Mouse (Mus musculus) neutrophil, adult 5-6 weeks (primary cell): ENCODE measurements around the gene Pdzd8. TPM values are rescaled to one million over a fixed set of nuclear protein-coding genes. Genes with fewer than 3 reads are reported as not detected.

ENCODE experiments used
- ATAC-seq: fragments of 151-379, 151-347 bp; 2 replicates; pipeline ENCODE4 v1.8.0; 2017; ENCODE audit warnings: mild to moderate bottlenecking, moderate TSS enrichment; ENCODE audit not compliant: insufficient number of reproducible peaks, poor library complexity, low FRiP score, severe bottlenecking; ENCODE audit errors: extremely low read depth
- total RNA-seq: library from RNA; stranded (forward); fragments of 200-1000 nt; gene quantifications from 2 replicates; pipeline ENCODE4 v1.2.3, GENCODE M21; 2017

The Pdzd8 gene
- total RNA-seq, 1 experiment from 2014 or later, result 65.5 TPM

GRCm38 (mm10) chr19:59356843-59357595 is 11.4 kb upstream of the Pdzd8 start:
- ATAC-seq, result no peak

- no peak for ATAC-seq
Measured at GRCm38 (mm10) chr19:59356388-59356787, 10.8 kb upstream of the Pdzd8 start.

- no peak for ATAC-seq
Measured at GRCm38 (mm10) chr19:59354906-59355305, 9.3 kb upstream of the Pdzd8 start.

- ATAC-seq, result no peak
Measured at GRCm38 (mm10) chr19:59352760-59353159, 7.2 kb upstream of the Pdzd8 start.

- no peak for ATAC-seq
Measured at GRCm38 (mm10) chr19:59351151-59351889, 5.7 kb upstream of the Pdzd8 start.

GRCm38 (mm10) chr19:59350273-59350903 is 4.8 kb upstream of the Pdzd8 start:
- ATAC-seq, result peak; percentile 72

- ATAC-seq, result no peak
Measured at GRCm38 (mm10) chr19:59349329-59349960, 3.9 kb upstream of the Pdzd8 start.

GRCm38 (mm10) chr19:59346325-59346724 is 745 bp upstream of the Pdzd8 start:
- no peak for ATAC-seq

- ATAC-seq, result peak; percentile 47; the same call in 1 of the 2 replicates
Measured at GRCm38 (mm10) chr19:59345081-59345657, 411 bp downstream of the Pdzd8 start.

- ATAC-seq, result peak; percentile 26; the same call in 1 of the 2 replicates
Measured at GRCm38 (mm10) chr19:59344304-59344711, 1.3 kb downstream of the Pdzd8 start.

- ATAC-seq, result no peak
Measured at GRCm38 (mm10) chr19:59342964-59343363, 2.6 kb downstream of the Pdzd8 start.

GRCm38 (mm10) chr19:59339908-59340307 is 5.7 kb downstream of the Pdzd8 start:
- ATAC-seq, result no peak

GRCm38 (mm10) chr19:59337872-59338681 is 7.5 kb downstream of the Pdzd8 start:
- no peak for ATAC-seq

- no peak for ATAC-seq
Measured at GRCm38 (mm10) chr19:59336655-59337054, 8.9 kb downstream of the Pdzd8 start.

- no peak for ATAC-seq
Measured at GRCm38 (mm10) chr19:59330816-59331225, 14.8 kb downstream of the Pdzd8 start.

GRCm38 (mm10) chr19:59321990-59322389 is 23.6 kb downstream of the Pdzd8 start, which contains the start of gene Rps12-ps3:
Gene Rps12-ps3 (plus strand): TSS chr19:59322290.
- no peak for ATAC-seq

GRCm38 (mm10) chr19:59316571-59316970 is 29.0 kb downstream of the Pdzd8 start:
- ATAC-seq, result no peak

GRCm38 (mm10) chr19:59315308-59315707 is 30.3 kb downstream of the Pdzd8 start:
- no peak for ATAC-seq
